Mouse (Mus musculus) kidney, adult 11 months (tissue): ENCODE data around the gene Marc2.
A peak's percentile ranks its signal among the peaks of the same experiment; 100 is the strongest.

ENCODE experiments used
- DNase-seq: peaks from one replicate; pipeline ENCODE4 v3.0.0; 2022

The Marc2 gene

GRCm38 (mm10) chr1:184807627-184808417 lies 38.4 kb downstream of the Marc2 start:
- DNase-seq: no peak

DNA sequence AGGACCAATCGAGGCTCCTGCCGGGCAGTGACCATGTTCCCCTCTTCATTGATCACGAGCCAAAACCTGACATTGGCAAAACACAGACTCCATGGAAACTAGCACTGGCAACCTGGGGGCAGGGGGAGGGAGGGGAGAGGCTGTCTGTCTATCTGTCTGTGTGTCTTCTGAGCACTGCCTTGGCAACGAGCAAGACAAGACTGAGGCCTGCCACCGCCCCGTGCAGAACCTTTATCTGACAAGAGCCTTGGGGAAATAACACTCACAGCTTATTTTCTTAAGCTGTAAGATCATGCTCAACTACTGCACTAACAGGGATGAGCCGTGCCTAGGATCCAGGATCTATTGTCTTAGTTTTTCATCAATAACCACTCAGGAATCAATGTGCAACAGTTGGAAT lies 39.1 kb downstream of the Marc2 start:
- no peak for DNase-seq

GRCm38 (mm10) chr1:184805749-184806148 lies 40.5 kb downstream of the Marc2 start:
- DNase-seq: no peak

GRCm38 (mm10) chr1:184793163-184793876 lies 52.9 kb downstream of the Marc2 start:
- DNase-seq: peak; percentile 29

GRCm38 (mm10) chr1:184791109-184791508 lies 55.1 kb downstream of the Marc2 start:
- DNase-seq: no peak

GRCm38 (mm10) chr1:184786376-184787151 lies 59.7 kb downstream of the Marc2 start:
- DNase-seq: no peak

- no peak for DNase-seq
Measured at GRCm38 (mm10) chr1:184783641-184784040, 62.6 kb downstream of the Marc2 start.

DNA sequence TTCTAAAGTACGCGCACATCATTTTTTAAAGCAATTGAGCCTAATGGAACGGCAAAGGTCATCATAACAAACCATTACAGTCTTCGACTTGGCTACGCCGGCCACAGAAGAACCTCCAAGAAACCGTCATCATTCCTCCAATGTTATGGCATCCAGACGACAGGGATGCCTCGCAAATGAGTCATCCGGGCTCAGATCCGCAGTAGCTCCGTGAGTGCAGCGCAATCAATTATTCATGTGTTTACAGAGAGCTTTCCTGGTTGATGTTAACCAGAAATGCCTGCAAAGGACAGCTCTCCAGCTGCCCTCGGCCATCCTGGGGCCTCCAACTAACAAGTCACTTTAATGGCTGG lies 64.1 kb downstream of the Marc2 start:
- peak; percentile 11 for DNase-seq

DNA sequence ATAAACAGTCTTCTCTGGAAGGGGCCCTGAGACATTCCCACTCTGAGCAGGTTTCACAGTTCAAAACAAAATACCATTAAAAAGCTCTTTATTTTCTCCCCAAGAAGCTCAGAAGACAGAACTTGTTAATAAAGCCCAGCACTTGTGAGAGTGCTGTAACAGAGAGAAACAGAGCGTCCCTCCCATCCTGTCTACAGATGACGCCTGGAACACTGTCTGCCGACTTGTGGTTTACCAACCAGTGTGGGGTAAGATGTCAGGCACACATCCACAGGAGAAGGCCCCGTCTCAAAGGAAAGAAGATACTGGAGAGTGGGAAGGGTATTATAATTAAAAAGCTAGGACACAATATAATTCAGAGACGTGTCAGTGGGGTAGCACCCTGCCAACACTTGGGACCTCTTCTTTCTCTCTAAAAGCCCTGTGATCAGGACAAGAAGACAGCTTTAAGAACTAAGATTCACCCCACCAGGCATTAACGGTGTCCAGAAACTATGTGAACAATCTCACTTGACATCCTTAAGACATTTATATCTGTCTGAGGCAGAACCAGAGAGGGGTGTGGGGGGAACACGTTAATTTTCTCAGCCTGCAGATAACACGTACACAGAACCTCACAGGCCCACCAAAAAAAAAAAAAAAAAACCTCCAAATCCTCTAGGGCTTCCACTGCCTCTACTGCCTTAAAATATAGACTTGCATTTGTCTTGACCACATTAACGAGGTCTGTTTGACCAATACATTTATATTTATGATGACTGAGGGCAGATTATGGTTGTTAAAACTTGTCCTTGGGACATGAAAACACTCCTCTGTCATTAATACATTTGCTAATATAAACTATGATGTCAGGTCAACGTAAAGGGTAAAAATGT lies 64.7 kb downstream of the Marc2 start:
- no peak for DNase-seq

- DNase-seq: no peak
Measured at GRCm38 (mm10) chr1:184778157-184778556, 68.1 kb downstream of the Marc2 start.

- no peak for DNase-seq
Measured at GRCm38 (mm10) chr1:184777061-184777795, 69.0 kb downstream of the Marc2 start.

GRCm38 (mm10) chr1:184775289-184775688 lies 71.0 kb downstream of the Marc2 start:
- DNase-seq: peak; percentile 21

GRCm38 (mm10) chr1:184771891-184772249 lies 74.4 kb downstream of the Marc2 start:
- DNase-seq: no peak

DNA sequence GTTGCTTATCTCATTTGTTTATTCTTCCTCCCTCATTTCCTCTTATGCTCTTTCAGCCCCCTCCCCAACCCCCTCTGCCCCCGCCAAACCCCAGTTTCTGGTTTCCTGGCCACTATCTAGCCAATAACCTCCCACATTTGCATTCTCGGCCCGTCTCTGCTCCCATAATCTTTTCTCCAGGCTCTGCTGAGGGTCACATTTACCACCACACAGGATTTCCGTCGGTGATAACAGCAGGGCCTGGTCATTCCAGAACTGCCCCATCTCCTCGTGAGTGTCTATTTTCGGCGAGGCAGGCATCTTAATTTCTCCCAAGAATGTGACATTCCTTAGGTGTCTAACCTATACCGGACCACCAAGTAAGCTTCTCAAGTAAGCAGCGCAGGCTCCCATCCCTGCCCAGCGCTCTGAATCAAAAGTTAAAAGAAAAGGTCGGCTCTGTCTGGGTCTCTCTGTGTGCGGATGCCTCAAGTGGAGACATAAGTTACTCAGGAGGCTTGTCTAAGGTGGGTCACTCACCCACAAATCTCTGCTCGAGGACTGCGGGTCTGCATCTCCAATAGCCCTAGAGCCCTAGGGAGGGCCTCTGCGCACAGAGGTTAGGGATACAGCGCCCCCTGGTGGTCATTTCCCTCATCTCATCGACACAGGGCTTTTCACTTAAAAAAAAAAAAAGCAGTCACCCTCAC lies 74.9 kb downstream of the Marc2 start:
- peak; percentile 45 for DNase-seq

DNA sequence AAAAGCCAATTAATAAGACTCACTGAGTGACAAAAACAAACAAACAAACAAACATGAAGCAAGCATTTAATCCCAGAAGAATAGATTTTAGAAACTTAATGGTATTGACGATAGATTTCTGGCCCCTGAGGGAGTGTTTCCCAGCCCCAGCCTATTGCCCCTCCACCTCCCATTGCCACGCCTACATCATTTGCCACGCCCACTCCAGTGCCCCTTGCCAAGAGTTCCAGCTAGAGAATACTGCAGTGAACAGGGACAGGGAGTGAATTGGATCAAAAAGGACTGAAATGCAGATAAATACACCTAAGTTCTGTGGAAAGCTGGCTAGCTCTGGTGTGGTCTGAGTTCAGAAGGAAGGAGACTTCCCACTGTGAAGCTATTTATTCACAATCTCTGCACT lies 82.4 kb downstream of the Marc2 start:
- DNase-seq: no peak
